Mouse (Mus musculus) megakaryocyte, embryonic 14.5 days (primary cell): Measurements from ENCODE around the gene Pdlim4.

Experiments
- FLI1 ChIP-seq: IDR thresholded peaks from 2 replicates; pipeline ENCODE4 v1.6.1; 2012; ENCODE audit warnings: low read length, inconsistent platforms, mixed read lengths
- GATA1 ChIP-seq: IDR thresholded peaks from 3 replicates; pipeline ENCODE4 v1.6.1; 2012; ENCODE audit warnings: mixed read lengths, low read length, inconsistent platforms, borderline replicate concordance

- TF ChIP-seq GATA1 = no peak
- TF ChIP-seq FLI1 = no peak
Observed at GRCm38 (mm10) chr11:54060316-54060715, 8.5 kb downstream of the Pdlim4 start.
